Mouse (Mus musculus) adrenal gland (tissue): ENCODE data around the gene Faf1.

ENCODE experiments used
- intact Hi-C: fragments of 180-260 bp; cut with DNase I; formaldehyde crosslinking; loops from one replicate; pipeline ENCODE4 v1.15.1; 2025

Gene Faf1

DNA sequence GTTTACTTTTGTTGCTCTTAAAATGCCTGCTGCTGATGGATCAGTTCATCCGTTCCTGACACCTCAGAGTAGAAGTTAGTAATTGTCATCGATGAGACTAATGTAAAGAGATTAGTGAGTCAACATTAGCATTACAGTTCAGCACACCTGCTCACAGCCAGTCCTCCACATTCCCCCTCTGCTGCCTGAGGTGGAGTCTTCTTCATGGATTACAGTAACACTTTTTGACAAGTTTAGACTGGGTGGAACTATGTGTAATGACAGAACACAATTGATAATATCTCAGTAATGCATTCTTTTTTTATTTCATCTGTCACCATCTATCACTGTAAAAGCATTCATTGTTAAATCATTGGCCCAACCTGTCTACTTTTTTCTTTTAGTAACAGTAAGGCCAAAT is 224.7 kb downstream of the Faf1 start:
- intact Hi-C loops, result no loop called here

DNA sequence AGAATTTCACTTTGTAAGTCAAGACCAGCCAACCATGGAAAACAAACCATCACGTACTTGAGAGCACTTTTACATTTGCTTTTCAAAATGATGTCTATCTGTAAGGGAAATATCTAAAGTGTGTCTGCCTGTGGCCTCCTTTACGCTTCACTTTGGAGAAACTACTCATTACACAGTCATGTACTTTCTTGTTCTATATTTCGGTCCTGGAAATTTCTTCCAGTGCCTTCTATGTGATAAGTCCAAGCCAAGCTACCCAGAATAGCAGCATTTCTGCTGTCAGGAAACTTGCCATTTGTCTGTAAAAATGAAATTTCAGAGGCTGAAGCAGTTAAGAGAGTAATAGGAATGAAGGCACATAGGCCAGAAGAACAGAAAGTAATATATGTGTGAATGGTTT is 228.1 kb downstream of the Faf1 start:
- intact Hi-C loops, result no loop called here

DNA sequence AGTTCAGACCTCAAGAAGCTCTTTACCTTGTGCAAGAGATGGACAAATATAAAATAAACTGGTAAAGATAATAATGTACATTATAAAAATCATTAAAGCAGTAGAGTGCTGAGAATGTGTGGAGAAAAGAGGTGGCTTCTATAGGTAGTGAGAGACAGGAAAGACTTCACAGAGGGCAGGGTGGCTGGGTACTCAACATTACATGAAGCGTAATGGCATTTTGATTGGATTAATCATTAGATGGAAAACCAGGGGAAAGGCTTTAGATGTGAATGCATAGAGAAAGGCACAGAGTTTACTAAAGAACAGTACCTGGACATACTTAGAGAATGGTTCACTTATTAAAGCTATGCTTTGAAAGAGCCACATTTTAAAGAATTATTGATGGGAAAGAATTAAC is 252.7 kb downstream of the Faf1 start:
- intact Hi-C loops, result no loop called here

GRCm38 (mm10) chr4:109930445-109930844 is 254.1 kb downstream of the Faf1 start:
- intact Hi-C loops, result no loop called here

DNA sequence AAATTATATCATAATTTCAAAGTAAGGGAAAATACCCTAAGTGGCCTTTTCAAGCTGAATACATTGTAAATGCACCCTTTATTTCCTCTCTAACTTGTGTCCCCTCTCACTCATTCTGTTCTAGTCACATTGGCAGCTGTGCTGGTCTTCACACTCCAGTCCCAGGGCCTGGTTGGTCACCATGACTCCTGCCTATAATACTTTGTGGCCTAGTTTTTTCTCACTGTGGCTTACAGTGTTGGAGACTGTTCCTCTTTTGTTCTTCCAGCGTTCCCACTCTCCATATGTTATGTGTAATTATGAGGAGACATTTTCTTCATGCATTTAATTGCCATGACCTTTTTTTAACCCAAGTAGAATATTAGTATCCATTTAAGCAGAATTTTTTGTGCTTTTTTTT is 254.5 kb downstream of the Faf1 start:
- intact Hi-C loops, result no loop called here

- intact Hi-C loops, result no loop called here
Observed at GRCm38 (mm10) chr4:109936557-109936956, 260.2 kb downstream of the Faf1 start.

DNA sequence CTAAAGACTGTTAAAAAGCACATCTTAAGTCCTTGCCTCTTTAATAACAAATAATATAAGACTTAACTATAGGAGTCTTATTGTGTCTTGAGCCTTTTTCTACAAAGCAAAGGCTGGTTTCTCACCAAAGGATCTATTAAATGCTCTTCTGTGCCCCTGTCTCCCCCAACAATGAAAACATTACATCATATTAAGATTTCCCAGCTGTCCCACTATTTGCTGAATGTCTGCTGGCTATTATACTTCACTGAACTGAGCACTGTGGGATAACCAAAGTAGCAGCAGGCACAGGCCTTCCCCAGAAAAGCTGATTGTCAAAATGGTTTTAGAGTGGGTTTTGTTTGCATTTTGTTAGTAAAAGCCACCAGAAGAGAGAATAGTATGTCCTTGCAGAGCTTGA is 262.9 kb downstream of the Faf1 start:
- intact Hi-C loops, result no loop called here

DNA sequence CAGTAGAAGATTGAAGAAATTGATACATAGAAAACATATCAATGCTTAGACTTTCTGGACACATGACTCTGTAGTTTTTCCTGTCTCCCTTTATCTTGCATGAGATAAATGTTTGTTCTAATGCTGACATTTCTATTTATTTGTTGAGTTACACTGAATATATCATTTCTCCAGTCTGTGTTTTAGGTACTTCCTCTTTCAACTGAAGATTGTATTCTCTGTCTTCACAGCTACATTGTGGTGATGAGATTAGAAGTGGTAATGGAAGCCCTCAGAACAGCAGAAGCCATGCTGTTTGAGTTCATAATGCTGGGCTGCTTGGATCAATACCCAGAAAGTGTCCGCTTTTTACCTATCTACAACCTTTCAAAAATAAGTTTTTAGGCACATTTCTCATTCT is 269.2 kb downstream of the Faf1 start:
- intact Hi-C loops, result no loop called here

DNA sequence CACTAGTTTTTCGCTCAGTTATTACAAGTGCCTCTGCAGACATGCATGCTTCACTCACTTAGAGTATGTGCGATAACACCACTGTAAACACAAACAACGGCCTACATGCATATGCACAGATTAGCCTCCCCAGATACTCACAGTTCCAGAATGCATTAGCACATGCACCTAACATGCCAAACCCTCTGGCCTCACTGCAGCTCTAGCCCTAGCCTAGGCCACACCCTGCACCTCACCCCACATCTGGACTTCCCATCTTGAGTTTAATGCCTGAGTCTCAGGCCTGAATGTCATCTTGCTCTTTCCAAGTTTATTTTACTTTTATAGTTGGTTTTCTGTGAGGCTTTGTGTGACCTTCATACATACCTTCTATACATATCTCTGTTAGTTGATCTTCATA is 272.9 kb downstream of the Faf1 start:
- intact Hi-C loops, result no loop called here

DNA sequence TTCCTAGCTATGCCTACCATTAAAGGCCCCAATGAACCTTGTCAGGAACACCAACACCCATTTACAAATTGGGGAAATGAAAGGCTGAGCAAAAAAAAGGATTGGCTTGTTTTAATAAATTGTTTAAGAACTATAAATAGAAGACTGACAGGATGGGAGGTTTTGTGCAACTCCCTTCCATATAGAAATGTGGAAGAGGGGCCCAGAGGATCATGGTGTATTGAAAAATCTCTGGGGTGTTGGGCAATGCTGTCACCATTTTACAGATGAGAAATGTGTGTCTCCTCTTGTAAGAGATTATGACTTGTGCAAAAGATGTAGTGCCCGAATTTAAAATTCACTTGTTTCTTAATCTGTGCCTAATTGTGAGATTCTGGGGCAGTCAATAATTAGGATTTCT is 277.1 kb downstream of the Faf1 start:
- intact Hi-C loops, result no loop called here

DNA sequence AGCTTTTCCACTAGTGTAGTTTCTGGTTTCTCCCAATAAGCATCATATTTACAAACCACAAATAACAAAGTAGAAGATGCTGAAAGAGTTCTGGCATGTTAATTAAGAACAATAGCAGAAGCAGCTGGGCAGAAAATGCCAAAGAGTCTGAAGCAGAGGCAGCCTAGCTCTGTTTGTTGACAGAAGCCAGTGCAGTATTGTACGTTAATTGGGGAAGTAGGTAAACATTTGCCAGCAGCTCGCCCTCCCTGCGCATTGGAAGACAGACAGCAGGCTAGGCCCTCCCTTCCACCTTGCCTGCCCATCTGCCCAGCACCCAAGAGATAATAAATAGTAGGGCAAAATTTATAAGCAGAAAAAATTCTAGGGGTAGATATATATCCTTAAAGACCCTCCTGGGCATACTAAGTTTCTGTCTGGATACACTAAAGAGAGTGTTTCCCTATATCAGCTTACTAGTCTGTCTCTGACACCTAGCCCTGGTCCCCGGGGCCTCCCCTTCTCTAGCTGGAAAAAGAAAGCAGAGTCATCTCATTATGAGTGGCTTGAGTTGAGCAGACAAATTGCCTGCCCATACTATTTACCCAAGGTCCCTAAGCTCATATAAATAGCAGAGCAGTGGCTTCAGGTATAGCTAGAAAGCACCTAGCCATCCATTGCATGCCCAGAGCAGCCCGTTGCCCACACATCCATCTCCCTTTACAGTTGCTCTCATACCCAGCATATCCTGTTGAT is 284.0 kb downstream of the Faf1 start:
- intact Hi-C loops, result no loop called here

DNA sequence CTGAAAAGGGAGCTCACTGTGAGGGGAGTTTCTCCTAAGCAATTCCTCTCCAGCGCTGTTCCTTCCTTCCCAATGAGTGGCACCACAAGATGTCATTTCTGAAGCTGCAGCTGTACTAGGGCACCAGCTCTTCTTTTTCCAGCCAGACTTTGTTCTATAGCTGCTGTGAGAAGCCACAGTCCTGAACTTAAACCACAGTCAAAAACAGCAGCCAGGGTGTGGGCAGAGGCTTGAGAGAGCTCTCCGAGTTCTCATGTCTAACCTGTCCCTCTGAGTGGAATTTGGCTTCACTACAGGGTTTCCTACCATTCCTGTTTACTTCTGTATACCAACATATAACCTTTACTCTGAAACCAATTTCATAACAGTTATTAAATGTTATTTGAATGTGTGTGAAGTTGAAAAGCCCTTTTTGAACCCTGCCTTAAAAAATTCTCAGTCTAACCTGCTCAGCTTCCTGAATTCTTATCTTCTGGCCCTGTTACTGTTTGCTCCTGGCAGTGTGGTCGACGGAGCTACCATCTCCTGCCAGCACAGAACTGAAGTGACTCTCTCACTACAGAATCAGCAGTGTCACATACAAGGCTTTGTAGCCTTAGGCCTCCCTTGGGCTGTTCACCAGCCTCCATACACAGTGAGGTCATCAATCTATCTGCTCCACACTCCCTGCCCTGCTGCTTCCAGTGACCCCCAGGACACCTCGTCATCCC is 287.3 kb downstream of the Faf1 start:
- intact Hi-C loops, result no loop called here

- intact Hi-C loops, result no loop called here
Observed at GRCm38 (mm10) chr4:109969561-109969960, 293.2 kb downstream of the Faf1 start.

DNA sequence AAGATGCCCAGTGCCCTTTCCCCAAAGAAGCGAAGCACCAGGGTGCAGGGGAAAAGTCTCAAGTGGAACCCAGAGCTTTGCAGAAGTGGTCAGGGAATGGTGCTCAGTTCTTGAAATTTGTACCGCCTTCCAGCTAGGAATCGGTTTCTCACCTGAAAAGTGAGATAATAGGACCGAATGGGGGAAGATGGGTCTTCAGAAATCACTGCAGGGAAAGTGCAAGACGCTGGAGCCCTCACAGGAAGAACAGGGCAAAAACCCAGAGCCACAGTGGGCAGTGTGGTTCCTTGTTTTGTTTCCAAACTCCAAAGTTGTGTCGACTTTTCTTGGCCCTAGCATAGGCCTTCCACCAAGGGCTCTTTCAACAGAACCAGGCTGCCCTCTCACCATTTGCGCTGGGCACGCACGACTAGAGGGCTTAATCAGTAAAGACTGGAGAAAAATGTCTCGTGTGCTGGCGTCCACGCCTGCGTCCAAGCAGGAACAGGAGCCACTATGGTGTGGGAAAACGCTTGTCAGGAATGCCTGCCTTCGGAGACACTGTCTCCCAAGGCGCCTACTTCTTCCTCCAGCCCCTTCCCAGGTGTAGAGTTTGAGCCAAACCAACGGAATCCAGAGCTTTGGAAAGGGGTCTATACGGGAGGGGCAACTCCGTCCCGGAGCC is 297.7 kb downstream of the Faf1 start:
- intact Hi-C loops, result no loop called here

- intact Hi-C loops, result no loop called here
Observed at GRCm38 (mm10) chr4:109974655-109975380, 298.4 kb downstream of the Faf1 start.

DNA sequence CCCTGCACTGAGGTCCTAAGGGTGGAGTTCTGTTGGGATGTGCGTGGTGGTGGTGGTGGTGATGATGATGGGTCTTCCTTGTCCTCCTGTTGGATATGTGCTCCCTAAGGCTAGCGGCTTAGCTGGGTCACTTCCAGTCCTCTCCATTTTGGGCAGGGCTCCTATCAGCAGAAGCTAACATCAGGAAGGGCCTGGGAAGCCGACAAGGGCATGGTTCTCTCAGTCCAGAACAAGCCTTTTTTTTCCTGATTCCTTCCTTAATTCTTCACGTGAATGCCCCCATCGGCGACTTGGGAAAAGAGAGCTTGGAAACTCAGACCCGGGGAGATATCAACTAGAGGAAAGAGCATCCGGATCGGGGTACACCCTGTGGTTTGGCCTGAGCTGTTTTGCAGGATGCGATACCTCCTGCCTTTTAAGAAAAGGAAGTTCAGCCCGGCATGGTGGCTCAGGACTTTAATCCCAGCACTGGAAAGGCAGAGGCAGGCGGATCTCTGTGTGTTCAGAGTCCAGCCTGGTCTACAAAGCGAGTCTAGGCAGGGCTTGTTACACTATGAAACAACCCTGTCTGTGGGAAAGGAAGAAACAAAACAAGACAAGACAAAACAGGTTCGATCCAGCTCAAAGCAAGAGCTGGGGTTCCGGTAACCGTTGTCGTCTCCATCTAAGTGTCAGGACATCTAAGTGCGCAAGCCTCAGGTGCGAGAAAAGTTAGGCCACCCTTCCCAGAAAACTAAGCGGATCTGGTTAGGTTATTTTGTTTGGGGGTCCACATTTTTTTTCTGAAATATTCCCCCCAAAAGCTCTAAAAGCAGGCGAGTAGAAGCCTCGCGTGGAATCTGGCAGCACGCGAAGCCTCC is 299.2 kb downstream of the Faf1 start:
- intact Hi-C loops, result no loop called here

DNA sequence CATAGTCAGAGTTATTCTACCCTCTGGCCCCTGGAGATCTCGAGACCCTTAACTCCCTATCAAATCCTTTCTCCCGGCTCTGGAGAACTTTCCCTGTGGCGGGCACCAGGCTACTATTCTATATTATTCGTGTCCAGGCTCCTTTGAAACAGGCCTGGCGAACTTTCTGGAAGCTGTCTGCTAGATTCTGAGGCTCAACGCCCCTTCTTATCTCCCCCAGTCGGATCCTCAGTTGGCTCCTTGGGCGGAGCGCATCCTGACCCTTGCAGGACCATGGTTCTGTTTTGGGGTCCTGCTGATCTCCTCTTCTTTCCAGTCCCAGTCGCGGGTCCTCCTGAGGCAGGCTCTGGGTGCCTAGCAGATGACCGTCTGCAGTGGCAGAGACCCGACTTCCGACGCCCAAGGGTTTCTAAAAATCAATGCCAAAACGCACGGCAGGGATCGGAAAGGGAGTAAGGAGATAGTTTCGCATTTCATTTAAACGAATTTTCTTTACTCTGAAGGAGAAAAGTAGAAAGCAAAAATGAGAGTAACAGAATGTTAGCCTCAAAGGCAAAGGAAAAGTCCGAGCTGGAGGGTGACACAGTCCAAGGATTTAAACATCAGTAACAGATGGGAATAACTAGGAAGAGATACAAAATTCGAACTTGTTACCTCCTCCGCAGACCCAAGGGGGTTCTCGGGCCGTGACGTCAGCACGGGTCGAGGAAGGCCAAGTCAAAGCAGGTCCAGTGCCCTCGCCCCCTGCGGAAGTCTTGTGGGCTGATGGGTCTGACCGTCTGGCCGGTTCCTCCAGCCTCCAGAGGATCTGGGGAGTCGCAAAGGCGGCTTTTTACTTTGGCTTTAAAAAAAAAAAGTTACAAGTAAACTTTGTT is 300.1 kb downstream of the Faf1 start:
- intact Hi-C loops, result no loop called here

GRCm38 (mm10) chr4:109977148-109978067 is 301.0 kb downstream of the Faf1 start, which contains the start of gene Dmrta2:
TSS of gene Dmrta2 (plus strand) at chr4:109978053.
- intact Hi-C loops, result no loop called here
